Mouse (Mus musculus): ENCODE measurements around the gene Ints5. TPM values are rescaled to one million over a fixed set of nuclear protein-coding genes. Genes with fewer than 3 reads are reported as not detected.
"Not testable (repeated sequence)": the region's sequence is repeated elsewhere in the genome, so short reads cannot be mapped to it uniquely, and the experiment has no call there.

Gene Ints5
- polyA plus RNA-seq, 1 experiment from 2014 or later = 37.9 TPM

DNA sequence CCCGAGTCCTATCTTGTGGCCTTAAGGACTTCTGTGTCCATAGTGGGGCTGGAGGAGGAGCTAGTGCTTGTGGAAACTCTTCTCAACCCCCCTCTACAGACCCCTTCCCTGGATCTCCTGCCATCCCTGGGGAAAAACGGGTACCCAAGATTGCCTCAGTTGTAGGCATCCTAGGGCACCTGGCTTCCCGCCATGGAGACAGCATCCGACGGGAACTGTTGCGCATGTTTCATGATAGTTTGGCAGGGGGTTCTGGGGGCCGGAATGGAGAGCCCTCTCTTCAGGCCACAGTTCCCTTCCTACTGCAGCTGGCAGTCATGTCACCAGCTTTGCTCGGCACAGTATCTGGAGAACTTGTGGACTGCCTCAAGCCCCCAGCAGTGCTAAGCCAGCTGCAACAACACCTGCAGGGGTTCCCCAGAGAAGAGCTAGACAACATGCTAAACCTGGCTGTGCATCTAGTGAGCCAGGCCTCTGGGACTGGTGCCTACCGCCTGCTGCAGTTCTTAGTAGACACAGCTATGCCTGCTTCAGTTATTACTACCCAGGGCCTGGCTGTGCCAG lies 2.7 kb downstream of the Ints5 start:
- no peak overlapping the region for H3K27ac ChIP-seq
- H3K36me3 ChIP-seq (ENCODE audit: poor library complexity, severe bottlenecking) = peaks cover 36% of the 10 kb centered on the region
- no peak overlapping the region for H3K4me2 ChIP-seq
- H3K27me3 ChIP-seq = no peaks in the 10 kb centered on the region
- peaks cover 32% of the 10 kb centered on the region for H3K4me1 ChIP-seq
- ATAC-seq = no peak
- no peaks in the 10 kb centered on the region for H3K9me3 ChIP-seq (replicated peaks)
- 92% methylated on average over 9 of the region's 9 CpGs for WGBS
- no peak overlapping the region for H3K9ac ChIP-seq
- 0 out of 2 replicates have a peak overlapping the region, but pooled peaks have one; percentile 2 for H3K4me3 ChIP-seq

DNA sequence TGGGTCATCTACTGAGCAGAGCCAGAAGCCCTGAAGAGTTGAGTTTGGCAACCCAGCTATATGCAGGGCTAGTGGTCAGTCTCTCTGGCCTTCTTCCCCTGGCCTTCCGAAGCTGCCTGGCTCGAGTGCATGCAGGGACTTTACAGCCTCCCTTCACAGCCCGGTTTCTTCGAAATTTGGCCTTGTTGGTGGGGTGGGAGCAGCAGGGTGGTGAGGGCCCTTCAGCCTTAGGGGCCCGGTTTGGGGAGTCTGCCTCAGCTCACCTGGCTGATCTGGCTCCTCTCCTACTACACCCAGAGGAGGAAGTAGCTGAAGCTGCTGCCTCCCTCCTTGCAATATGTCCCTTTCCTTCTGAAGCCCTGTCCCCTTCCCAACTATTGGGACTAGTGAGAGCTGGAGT lies 3.4 kb downstream of the Ints5 start:
- H3K4me3 ChIP-seq; H3K9me3 ChIP-seq (replicated peaks); H3K4me2 ChIP-seq; ATAC-seq; H3K27me3 ChIP-seq; H3K9ac ChIP-seq; H3K27ac ChIP-seq: not testable (repeated sequence)
- WGBS = 90% methylated on average over 5 of the region's 5 CpGs
- H3K36me3 ChIP-seq (ENCODE audit: poor library complexity, severe bottlenecking) = peaks cover 29% of the 10 kb centered on the region
- peaks cover 32% of the 10 kb centered on the region for H3K4me1 ChIP-seq

DNA sequence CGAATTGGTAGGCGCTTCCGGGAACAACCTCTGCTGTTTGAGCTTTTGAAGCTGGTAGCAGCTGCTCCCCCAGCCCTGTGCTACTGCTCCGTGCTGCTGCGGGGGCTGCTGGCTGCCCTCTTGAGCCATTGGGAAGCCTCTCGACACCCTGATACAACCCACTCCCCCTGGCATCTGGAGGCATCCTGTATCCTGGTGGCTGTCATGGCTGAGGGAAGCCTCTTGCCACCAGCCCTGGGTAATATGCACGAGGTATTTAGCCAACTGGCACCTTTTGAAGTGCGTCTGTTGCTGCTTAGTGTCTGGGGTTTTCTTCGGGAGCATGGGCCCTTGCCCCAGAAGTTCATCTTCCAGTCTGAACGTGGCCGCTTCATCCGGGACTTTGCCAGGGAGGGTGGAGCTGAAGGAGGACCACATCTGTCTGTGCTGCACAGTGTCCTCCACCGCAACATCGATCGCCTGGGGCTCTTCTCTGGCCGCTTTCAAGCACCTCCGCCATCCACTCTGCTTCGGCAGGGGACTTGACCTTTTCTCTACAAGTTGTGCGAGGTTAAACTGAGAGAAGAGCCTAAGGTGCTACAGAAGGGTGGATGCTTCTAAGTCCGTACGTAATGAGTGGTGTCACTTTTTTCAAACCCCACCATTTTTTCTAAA lies 4.5 kb downstream of the Ints5 start:
- H3K36me3 ChIP-seq (ENCODE audit: poor library complexity, severe bottlenecking) = peaks cover 31% of the 10 kb centered on the region
- peak overlapping the region; percentile 91 for H3K4me2 ChIP-seq
- H3K9me3 ChIP-seq (replicated peaks); H3K27me3 ChIP-seq: not testable (repeated sequence)
- peak overlapping the region; percentile 85 for H3K27ac ChIP-seq
- peak overlapping the region; percentile 97 for H3K4me3 ChIP-seq
- H3K4me1 ChIP-seq = peaks cover 32% of the 10 kb centered on the region
- 25% methylated on average over 21 of the region's 21 CpGs for WGBS
- ATAC-seq = peak; percentile 60
- peak overlapping the region; percentile 96 for H3K9ac ChIP-seq

DNA sequence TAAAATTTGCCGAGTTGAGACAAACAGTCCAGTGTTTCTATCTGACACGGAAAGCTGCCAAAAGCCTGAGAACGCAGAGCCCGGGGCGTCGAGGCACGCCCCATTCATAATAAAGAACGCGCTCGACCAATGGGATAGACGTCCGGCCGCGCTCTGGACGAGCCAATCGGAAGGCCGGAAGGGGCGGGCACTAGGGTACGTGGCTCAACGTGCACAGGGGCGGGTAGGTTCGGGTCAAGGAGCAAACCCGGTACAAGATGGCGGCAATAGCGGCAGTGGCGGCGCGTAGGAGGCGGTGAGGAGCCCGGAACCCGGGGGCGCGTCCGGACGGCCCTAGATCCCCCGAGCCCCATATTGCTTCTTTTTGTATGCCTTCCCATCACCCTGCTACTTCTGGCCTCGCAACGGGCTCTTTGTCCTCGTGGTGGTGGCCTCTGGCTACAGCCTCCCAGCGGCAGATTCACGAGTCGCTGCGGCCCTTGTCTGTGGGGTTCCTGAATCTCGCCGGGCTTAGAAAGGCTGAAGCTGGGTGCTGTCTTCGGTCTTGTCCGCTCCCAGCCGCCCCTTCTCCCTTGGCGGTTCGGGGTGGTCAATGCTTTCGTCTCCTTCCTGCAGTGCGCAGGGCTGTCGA lies 5.2 kb downstream of the Ints5 start, which contains the start of gene Ganab:
Ganab (plus strand) TSS at position 207 of the 631 bp plus-strand sequence.
- Histone ChIP-seq H3K36me3 (ENCODE audit: poor library complexity, severe bottlenecking) (peaks cover 36% of the 10 kb centered on the region), H3K4me2 (peak within 1 kb of the TSS; percentile 91), H3K27me3 (no peaks in the 10 kb centered on the region), H3K4me3 (peak within 1 kb of the TSS; percentile 97), H3K27ac (peak within 1 kb of the TSS; percentile 85), H3K9me3 (replicated peaks) (no peaks in the 10 kb centered on the region), H3K9ac (peak within 1 kb of the TSS; percentile 96), H3K4me1 (peaks cover 32% of the 10 kb centered on the region)
- ATAC-seq = peak; percentile 99
- WGBS = under 1% methylated on average over 53 of the region's 53 CpGs

DNA sequence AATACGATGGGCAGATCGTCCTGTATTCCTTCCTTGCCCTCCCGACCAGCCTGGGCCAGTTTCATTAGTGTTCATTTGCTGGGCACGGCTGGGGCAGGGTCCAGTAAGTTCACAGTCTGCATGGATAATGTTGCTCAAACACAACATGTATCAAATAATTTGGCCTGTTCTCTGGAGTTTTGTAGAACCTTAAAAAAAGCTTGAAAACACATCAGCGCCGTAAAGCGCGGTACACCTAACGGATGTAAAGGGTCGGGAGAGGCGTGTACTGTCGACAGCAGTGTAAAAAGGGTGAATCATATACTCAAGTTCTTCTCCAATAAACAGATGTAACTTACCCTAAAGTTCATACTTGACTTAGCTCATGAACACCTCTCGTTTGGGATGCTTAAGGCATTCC lies 5.8 kb downstream of the Ints5 start:
- no peak for ATAC-seq
- Histone ChIP-seq H3K27ac (peak overlapping the region; percentile 77), H3K4me3 (peak overlapping the region; percentile 97), H3K27me3 (no peaks in the 10 kb centered on the region), H3K9me3 (replicated peaks) (no peaks in the 10 kb centered on the region), H3K4me2 (peak overlapping the region; percentile 91), H3K9ac (peak overlapping the region; percentile 96), H3K4me1 (peaks cover 28% of the 10 kb centered on the region), H3K36me3 (ENCODE audit: poor library complexity, severe bottlenecking) (peaks cover 42% of the 10 kb centered on the region)
- WGBS = 16% methylated on average over 13 of the region's 13 CpGs

DNA sequence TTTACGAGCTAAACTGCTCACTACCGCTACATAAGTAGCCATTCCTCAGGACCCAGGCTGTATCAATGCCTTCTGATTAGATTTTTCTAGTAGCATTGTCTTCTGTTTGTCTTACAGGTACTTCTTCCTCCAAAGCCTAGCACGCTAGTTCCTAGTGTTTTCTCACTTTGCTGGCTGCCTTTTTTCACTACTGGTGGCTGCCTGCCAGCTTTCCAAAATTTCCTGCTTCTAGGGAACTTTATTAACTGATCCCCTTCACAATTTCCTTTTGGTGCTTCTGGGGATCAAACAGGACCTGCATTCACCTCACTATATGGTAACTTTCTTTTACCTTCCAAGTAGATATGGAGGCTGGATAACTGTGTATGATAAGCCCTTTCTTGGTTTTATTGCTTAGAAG lies 6.3 kb downstream of the Ints5 start:
- no peaks in the 10 kb centered on the region for H3K27me3 ChIP-seq
- H3K9me3 ChIP-seq (replicated peaks) = no peaks in the 10 kb centered on the region
- H3K27ac ChIP-seq = no peak overlapping the region
- 61% methylated on average over 3 of the region's 3 CpGs for WGBS
- no peak for ATAC-seq
- H3K36me3 ChIP-seq (ENCODE audit: poor library complexity, severe bottlenecking) = peaks cover 46% of the 10 kb centered on the region
- peaks cover 23% of the 10 kb centered on the region for H3K4me1 ChIP-seq
- H3K4me3 ChIP-seq = peak overlapping the region; percentile 97
- H3K9ac ChIP-seq = peak overlapping the region; percentile 96
- peak overlapping the region; percentile 91 for H3K4me2 ChIP-seq

DNA sequence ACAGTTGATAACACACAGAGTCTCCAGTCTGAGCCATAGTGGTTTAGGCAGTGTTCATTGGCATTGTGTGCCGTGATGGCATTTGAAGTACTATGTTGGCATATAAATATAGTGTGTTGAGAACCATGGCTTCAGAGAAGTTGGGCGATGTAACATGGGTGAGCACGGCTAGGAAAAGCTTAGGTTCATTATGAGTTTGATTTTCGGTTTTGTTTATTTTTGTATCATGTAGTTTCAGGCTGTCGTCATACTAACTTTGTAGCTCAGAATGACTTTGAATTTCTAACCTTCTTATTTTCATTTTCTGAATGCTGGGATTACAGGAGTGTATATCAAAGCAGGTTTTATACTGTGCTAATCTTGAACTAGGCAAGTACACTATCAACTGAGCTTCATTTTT lies 10.6 kb downstream of the Ints5 start:
- no peak for ATAC-seq
- 96% methylated on average over 5 of the region's 5 CpGs for WGBS
- peaks cover 61% of the 10 kb centered on the region for H3K36me3 ChIP-seq (ENCODE audit: poor library complexity, severe bottlenecking)
- H3K9me3 ChIP-seq (replicated peaks) = no peaks in the 10 kb centered on the region
- H3K4me3 ChIP-seq = no peak overlapping the region
- no peak overlapping the region for H3K27ac ChIP-seq
- no peak overlapping the region for H3K9ac ChIP-seq
- peaks cover 12% of the 10 kb centered on the region for H3K4me1 ChIP-seq
- H3K4me2 ChIP-seq = no peak overlapping the region
- no peaks in the 10 kb centered on the region for H3K27me3 ChIP-seq

DNA sequence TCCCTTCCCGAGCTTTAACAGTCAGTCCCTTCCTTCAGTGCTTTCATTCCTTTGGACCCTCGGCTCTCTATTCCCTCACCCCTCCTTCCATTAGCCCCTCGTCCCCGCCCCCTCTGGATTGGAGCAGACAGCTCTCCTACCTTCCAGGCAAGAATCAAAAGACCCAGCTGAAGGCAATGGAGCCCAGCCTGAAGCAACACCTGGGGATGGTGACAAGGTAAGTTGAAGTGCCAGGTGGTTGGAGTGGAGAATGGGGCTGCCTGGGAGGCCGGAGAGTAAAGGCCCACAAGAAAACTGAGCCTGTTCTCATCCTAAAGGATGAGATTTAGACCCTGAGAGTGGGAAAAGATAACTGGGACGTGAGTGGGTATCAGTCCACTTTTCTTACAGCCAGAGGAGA lies 15.7 kb downstream of the Ints5 start:
- Histone ChIP-seq H3K9me3 (replicated peaks) (no peaks in the 10 kb centered on the region), H3K27ac (no peak overlapping the region), H3K9ac (no peak overlapping the region), H3K27me3 (no peaks in the 10 kb centered on the region), H3K36me3 (ENCODE audit: poor library complexity, severe bottlenecking) (peaks cover 97% of the 10 kb centered on the region), H3K4me3 (no peak overlapping the region), H3K4me2 (no peak overlapping the region), H3K4me1 (no peaks in the 10 kb centered on the region)
- ATAC-seq = no peak
- WGBS = 87% methylated on average over 6 of the region's 6 CpGs

DNA sequence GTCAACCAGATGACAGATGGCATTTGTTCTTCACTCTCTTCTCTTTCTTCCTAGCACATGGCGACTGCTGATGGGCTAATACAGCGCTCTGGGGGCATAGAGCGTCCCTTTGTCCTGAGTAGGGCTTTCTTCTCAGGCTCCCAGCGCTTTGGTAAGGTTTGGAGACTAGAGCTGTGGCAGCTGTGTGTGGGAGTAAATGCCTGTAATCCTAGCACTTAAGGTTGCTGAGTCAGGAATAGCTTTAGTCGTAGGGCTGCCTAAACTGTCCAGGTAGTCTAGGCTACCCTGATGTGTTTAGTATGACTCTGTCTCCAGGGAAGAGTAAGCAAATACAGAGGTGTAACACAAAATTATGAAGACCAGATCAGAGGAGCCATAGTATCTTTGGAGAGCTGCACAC lies 19.0 kb downstream of the Ints5 start:
- Histone ChIP-seq H3K4me2 (no peak overlapping the region), H3K27ac (no peak overlapping the region), H3K27me3 (no peaks in the 10 kb centered on the region), H3K4me1 (no peaks in the 10 kb centered on the region), H3K9me3 (replicated peaks) (no peaks in the 10 kb centered on the region), H3K9ac (no peak overlapping the region), H3K36me3 (ENCODE audit: poor library complexity, severe bottlenecking) (peaks cover 100% of the 10 kb centered on the region), H3K4me3 (no peak overlapping the region)
- no peak for ATAC-seq
- WGBS = 95% methylated on average over 5 of the region's 5 CpGs

DNA sequence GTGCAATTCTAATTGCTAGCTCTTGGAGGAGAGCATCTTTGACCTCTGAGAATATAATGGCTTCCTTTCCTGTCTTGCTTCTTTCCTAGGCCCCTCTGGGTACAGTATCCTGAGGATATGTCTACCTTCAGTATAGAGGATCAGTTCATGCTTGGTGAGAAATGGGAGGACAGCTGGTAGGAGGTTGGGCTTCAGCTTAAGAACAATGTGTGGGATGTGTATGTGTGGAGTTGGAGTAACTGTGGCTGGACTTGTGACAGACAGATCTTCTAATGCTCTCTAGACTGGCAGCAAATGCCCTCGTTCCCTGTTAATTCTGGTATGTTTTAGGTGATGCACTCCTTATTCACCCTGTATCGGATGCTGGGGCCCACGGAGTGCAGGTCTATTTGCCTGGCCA lies 21.4 kb downstream of the Ints5 start:
- Histone ChIP-seq H3K27ac (no peak overlapping the region), H3K4me1 (no peaks in the 10 kb centered on the region), H3K9me3 (replicated peaks) (no peaks in the 10 kb centered on the region), H3K4me3 (no peak overlapping the region), H3K9ac (no peak overlapping the region), H3K4me2 (no peak overlapping the region), H3K36me3 (ENCODE audit: poor library complexity, severe bottlenecking) (peaks cover 80% of the 10 kb centered on the region), H3K27me3 (no peaks in the 10 kb centered on the region)
- 92% methylated on average over 3 of the region's 3 CpGs for WGBS
- no peak for ATAC-seq

DNA sequence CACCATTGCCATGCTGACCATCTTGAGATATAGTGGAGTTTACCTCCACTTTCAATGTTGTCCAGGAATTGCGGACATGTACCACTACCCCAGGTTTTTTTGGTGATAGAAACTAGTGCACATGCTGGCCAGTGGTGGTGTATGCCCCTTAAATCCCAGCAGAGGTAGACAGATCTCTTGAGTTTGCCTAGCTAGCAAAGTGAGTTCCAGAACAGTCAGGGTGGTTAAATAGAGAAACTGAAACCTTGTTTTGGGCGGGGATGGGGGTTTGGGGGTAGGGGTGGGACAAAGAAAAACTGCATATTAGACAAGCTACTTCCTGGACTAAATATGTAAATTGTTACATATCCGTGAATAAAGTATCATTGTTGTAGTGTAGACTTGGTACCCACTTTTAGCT lies 26.2 kb downstream of the Ints5 start:
- Histone ChIP-seq H3K9me3 (replicated peaks) (no peaks in the 10 kb centered on the region), H3K4me3 (no peak overlapping the region), H3K9ac (no peak overlapping the region), H3K4me1 (peaks cover 15% of the 10 kb centered on the region), H3K4me2 (no peak overlapping the region), H3K27me3 (no peaks in the 10 kb centered on the region), H3K27ac (no peak overlapping the region), H3K36me3 (ENCODE audit: poor library complexity, severe bottlenecking) (peaks cover 32% of the 10 kb centered on the region)
- ATAC-seq = no peak
- 91% methylated on average over 3 of the region's 3 CpGs for WGBS

DNA sequence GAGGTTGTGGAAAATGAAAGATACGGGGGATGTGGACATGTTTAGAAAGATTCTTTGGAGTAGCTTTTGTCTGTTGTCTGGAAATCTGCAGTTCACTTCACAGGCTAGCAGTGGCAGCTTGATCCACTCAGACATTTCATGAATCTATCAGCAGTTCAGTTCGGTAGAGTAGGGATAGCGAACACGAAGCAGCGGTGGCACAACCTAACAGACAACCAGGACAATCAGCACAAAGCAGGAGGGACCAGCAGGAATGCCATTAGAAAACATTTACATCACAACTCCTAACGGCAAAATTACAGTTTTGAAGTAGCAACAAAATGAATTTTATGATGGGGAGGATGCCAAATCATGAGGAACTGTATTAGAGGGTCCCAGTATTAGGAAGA lies 26.9 kb downstream of the Ints5 start:
- H3K4me3 ChIP-seq = peak overlapping the region; percentile 80
- H3K9me3 ChIP-seq (replicated peaks) = no peaks in the 10 kb centered on the region
- no peaks in the 10 kb centered on the region for H3K27me3 ChIP-seq
- H3K27ac ChIP-seq = 0 out of 2 replicates have a peak overlapping the region, but pooled peaks have one; percentile 74
- no peak overlapping the region for H3K9ac ChIP-seq
- peak overlapping the region; percentile 71 for H3K4me2 ChIP-seq
- whole genome bisulfite sequencing = 77% methylated on average over 6 of the region's 6 CpGs
- peak; percentile 1; the same call in 1 of the 2 replicates for ATAC-seq
- H3K36me3 ChIP-seq (ENCODE audit: poor library complexity, severe bottlenecking) = peaks cover 25% of the 10 kb centered on the region
- peaks cover 15% of the 10 kb centered on the region for H3K4me1 ChIP-seq

Measured in forebrain, embryonic 13.5 days (tissue).